Mouse (Mus musculus): ENCODE measurements around the gene Col12a1. TPM values are rescaled to one million over a fixed set of nuclear protein-coding genes. Genes with fewer than 3 reads are reported as not detected.
"Not testable (repeated sequence)": the region's sequence is repeated elsewhere in the genome, so short reads cannot be mapped to it uniquely, and the experiment has no call there.

Gene Col12a1
- polyA plus RNA-seq, 1 experiment, result 9.2 TPM

- no peak for DNase-seq (ENCODE audit: low read depth, low spot score)
- 9% methylated on average over 16 of the region's 16 CpGs for WGBS
Measured at GRCm38 (mm10) chr9:79714471-79715045, 4.1 kb downstream of the Col12a1 start.

DNA sequence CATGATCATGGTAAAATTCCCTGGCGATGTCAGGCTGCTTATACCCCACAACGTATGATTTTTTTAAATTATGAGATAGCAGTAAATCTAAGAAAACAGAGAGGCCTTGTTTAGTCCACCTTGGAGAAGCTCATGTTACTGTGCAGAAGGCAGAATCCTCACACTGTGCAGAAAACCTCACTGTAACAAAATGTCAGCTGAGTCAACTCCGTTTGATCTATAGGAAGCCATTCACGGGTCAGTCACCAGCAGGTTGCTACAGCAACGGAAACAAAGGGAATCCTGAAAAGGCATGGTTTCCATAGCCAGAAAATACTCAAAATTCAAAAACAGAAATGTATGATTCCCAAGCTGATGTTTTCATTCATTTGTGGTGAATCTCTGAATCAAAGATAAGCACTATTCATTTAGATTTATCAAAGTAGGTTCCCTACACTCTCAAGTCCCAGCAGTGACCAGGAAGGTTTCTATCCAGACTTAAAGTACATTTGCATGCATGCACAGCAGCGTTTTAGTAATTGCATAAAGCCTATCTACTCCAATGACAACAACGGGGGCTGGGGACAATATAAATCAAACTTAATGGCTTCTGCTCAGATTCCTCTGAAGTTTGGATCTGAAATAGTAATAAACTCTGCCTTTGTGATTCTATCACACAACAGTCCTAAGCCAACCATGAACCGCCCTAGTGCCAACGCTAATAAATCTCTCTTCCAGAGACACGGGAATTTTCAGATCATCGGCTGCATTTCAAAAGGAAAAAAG lies 28.7 kb downstream of the Col12a1 start:
- 52% methylated on average over 11 of the region's 11 CpGs for WGBS
- no peak for DNase-seq (ENCODE audit: low read depth, low spot score)

- WGBS, result 59% methylated on average over 7 of the region's 7 CpGs
- no peak for DNase-seq (ENCODE audit: low read depth, low spot score)
Measured at GRCm38 (mm10) chr9:79689342-79689741, 29.3 kb downstream of the Col12a1 start.

DNA sequence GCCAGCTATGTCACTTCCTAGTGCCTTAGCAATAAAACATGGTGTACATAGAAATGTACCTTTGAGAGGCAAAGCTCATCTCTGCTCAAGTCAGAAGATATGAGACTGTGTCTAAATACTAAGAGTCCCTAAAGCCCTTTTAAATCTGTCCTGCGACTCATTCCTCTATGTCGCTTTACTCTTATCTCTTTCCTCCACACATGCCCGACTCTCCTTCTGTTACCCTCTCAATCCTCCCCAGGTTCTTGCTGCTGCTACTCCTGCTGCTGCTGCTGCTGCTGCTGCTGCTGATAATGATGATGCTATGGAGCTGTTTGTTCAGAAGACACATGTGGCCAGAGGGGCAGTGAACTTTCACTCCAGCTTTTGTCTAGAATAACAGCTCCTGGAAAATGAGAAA lies 31.4 kb downstream of the Col12a1 start:
- no peak for DNase-seq (ENCODE audit: low read depth, low spot score)
- WGBS, result 81% methylated on average over 3 of the region's 3 CpGs

DNA sequence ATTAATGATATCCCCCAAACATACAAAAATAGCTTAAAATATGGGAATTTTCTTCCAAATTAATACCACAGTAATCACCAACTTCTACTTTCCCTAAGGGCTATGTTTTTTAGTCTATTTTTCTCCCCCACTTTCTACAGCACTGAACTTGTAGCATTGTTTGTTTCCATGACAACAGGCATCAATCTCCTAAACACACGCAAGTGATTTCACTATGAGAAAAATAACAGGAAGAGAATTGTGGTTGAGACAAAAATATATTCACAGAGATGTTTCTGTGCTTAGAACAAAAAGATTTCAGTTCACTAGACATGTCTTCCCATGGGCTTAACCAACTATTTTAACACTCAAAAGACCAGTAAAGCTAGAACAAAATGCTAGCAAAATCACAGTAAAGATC lies 32.6 kb downstream of the Col12a1 start:
- WGBS, result 50% methylated on average over 1 of the region's 1 CpGs
- no peak for DNase-seq (ENCODE audit: low read depth, low spot score)

DNA sequence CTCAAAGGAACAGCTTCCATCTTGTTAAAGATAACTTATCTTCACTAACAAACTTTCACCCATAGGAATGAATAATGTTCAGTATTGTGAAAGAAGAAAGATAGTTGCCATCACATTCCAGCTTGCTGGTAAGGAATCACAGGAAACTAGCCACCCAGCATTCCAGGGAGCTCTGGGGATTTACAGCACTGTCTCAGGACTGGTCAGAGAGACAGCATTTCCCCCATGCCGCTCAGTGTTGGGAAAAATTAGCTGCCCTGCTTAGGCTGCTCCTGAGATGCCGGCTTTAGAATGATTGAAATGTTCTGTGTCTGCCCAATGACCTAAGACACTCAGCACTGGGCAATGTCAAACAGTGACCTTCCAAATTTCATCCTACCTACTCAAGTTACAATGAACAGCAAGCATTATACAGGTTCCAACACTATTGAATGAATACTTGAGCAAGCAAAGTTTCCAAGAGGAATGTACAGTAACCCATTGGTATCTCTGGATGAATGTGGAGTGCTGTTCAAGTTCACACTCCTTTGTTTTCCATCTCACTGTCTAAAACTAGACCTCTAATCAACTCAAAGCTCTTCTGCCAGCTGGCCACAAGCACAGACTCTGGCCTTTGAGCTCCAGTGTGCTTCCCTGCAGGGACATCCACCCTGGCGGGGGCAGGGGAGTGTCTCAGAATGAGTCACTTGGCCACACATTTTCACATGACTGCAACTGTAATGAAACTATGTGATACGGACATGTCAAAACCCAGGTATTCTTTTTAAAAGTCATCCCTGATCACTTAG lies 38.0 kb downstream of the Col12a1 start:
- WGBS, result 61% methylated on average over 4 of the region's 4 CpGs
- DNase-seq (ENCODE audit: low read depth, low spot score), result no peak

DNA sequence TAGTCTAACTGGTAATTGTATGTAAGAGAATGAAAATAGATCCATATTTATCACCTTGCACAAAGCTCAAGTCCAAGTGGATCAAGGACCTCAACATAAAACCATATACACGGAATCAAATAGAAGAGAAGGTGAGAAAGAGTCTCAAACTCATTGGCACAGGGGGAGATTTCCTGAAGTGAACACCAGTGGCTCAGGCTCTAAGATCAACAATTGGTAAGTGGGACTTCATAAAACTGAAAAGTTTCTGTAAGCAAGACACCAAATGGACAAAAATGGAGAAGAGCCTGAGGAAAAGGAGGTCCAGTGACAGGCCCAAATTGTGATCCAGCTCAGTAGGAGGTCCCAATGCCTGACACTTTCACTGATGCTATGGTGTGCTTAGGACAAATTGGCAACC lies 49.8 kb downstream of the Col12a1 start:
- 78% methylated on average over 1 of the region's 1 CpGs for WGBS
- DNase-seq (ENCODE audit: low read depth, low spot score), result not testable (repeated sequence)

DNA sequence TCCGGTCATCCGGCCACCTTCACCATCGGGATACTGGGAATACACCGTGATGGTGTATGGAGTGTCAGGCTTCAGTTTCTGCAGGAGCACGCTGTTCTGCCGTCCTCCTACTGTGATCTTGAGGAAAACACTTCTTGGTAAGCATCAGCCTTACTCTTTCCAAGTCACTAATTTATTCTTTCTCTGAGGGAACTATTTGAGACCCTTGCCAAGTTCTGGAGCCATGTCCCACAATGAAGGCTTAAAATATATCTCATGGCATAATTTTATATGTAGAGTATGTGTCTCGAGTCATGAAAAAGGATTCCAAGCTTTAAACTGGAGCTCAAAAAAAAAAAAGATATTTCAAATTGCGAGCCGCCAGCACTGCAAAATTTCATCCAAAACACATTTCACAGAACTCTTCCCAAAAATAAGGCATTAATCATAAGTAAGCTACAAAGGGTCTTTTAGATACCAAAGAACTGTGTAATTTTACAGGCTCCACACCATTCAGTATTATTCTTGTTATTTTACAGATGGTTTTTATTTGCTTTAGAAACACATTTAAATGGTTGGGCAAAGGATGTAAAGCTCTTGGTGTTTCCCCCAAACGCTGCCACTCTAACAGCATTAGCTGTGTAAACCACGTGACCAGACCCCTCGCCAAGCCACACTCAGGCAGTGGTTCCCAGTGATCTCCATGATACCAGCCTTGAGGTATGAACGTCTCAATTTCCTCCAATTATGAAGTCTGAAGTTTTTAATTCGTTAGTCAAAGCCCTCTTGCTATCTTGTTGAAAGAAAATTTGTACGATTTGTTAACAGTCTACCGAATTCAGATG lies 65.1 kb downstream of the Col12a1 start:
- DNase-seq (ENCODE audit: low read depth, low spot score), result no peak
- WGBS, result 77% methylated on average over 16 of the region's 16 CpGs

GRCm38 (mm10) chr9:79648587-79648986 lies 70.0 kb downstream of the Col12a1 start:
- WGBS, result 65% methylated on average over 9 of the region's 9 CpGs
- no peak for DNase-seq (ENCODE audit: low read depth, low spot score)

DNA sequence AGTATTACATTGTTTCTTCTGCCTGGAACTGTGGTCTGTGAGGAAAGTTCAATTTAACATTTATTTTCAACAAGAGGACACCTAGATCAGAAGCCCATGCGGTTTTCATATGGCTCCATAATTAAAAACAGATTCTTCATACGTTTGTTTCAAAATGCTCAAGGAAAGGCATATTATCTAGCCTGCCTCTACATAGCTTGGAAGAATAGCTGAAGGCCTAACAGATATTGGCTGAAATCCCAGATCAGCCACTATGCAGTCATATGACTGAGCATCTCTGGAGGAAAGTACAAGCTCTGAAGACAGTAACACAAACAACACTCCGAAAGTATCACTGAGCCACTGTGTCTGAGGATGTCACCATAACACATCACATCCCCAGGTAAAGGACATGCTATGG lies 72.9 kb downstream of the Col12a1 start:
- no peak for DNase-seq (ENCODE audit: low read depth, low spot score)
- 70% methylated on average over 3 of the region's 3 CpGs for WGBS

- 53% methylated on average over 11 of the region's 11 CpGs for WGBS
- DNase-seq (ENCODE audit: low read depth, low spot score), result no peak
Measured at GRCm38 (mm10) chr9:79639430-79640090, 79.1 kb downstream of the Col12a1 start.

GRCm38 (mm10) chr9:79637879-79638278 lies 80.8 kb downstream of the Col12a1 start:
- DNase-seq (ENCODE audit: low read depth, low spot score), result no peak
- 49% methylated on average over 4 of the region's 4 CpGs for WGBS

GRCm38 (mm10) chr9:79634076-79634475 lies 84.6 kb downstream of the Col12a1 start:
- DNase-seq (ENCODE audit: low read depth, low spot score), result no peak
- 89% methylated on average over 1 of the region's 1 CpGs for WGBS

DNA sequence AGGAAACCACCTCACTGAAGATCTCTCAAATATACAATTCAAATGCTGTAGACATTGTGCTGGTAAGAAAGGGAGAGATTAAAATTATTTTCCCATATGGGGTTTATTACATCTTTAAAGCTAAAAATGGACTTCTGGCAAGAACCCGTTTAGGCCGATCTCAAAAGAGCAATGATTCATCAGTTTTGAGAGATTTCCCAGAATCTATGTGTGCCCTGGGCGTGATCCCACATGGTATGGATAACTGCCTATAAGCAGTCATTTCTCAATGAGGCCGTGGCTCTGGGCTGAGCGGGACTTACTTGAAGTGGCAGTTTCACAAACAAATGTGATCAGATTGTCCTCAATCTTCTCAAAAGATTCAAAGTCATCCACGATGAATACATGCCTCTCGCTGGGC lies 87.4 kb downstream of the Col12a1 start:
- DNase-seq (ENCODE audit: low read depth, low spot score), result no peak
- 80% methylated on average over 7 of the region's 7 CpGs for WGBS

DNA sequence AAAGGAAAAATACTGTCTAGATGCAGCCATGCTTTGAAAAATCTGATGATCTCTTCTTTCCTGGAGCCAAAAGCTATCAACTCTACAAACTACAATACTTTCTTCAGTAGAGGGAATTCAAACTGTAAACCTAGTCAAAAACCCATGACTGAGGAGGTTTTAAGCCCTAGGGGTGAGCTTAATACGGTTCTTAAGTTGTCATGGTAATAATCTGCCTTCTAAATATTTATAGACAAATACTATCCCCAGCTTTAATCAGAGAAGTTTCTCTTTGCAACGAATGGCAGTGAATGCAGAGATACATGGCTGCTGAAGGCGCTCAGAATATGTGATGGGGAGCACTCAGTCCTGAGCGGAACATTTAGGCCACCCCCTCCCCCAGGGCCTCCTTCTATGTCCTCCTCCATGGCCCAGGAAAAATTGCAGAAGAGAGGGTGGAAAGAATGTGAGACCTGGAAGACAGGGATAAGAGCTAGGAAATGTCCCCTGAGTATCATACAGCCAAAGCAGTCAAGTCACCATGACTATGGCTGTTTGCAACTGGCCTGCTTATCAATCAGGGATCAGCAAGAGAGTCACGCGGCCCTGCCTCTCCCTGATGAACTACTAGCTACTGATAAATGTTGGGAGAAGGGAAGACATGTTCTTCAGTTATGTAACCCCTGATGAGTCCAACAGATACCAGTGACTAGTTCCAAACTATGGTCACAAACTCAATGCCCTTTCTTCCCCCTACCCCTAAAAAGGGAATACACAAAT lies 99.6 kb downstream of the Col12a1 start:
- WGBS, result 68% methylated on average over 6 of the region's 6 CpGs
- no peak for DNase-seq (ENCODE audit: low read depth, low spot score)

DNA sequence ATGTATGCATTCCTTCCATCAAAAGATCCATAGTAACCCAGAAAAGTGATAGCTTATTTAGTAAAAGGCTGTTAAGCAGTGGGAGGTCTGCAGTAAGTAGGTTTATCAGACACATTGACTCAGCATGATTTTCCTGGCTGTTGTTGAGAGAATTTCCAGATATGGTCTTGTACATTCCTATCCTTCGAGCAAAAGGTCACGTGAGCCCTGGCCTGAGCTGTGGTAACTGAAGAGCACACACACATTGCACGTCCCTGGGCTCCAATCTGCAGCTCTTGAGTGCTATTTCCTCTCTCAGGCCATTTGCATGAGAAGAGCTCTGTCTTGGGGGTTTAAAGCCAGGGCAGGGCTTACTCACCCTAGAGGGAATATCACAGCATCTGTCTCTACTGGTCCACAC lies 101.3 kb downstream of the Col12a1 start:
- WGBS, result 39% methylated on average over 3 of the region's 3 CpGs
- DNase-seq (ENCODE audit: low read depth, low spot score), result no peak

- WGBS, result 83% methylated on average over 5 of the region's 5 CpGs
- no peak for DNase-seq (ENCODE audit: low read depth, low spot score)
Measured at GRCm38 (mm10) chr9:79616040-79616439, 102.6 kb downstream of the Col12a1 start.

DNA sequence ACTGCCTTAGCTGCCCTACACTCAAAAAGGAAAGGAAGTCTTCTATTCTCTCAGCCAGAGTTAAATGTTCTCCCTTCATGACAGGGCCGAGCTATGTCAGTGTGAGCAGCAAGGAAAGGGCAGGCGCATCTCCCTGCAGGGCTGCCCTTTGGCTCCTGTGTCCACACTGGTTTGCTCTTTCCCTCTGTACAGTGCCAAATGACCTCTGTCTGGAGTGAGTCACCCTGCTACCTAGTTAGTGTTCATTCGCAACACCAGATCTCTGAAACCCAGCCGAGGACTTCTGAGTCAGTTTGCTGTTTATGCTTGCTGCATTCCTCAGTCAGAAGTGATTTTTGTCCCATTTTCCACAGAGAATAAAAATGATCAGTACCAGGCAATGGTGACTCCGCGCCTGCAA lies 108.3 kb downstream of the Col12a1 start:
- DNase-seq (ENCODE audit: low read depth, low spot score), result no peak
- WGBS, result 66% methylated on average over 6 of the region's 6 CpGs

DNA sequence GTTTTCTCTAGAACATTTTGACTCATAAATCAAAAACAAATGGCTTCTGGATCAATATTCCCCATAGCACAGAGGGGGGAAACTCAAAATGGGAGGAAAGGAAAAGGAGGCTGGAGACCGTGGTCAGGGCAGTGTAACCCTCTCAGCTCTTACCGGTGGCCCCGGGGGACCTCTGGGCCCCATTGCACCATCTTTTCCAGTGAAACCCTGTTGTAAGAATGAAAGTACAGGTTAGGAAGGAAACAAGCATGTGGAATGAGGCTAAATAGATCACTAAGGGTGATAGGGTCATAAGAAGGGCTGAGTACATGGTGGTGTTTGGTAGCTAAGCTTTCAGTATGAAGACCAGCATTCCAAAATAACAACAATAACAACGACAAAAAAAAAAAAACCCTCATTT lies 109.0 kb downstream of the Col12a1 start:
- no peak for DNase-seq (ENCODE audit: low read depth, low spot score)
- WGBS, result 80% methylated on average over 4 of the region's 4 CpGs
